Mouse (Mus musculus) ES-Bruce4 (cell line): Measurements from ENCODE around the gene Kcnq1.

Experiments
- CTCF ChIP-seq: IDR thresholded peaks from one replicate; pipeline ENCODE4 v1.8.1; 2011; ENCODE audit warnings: low read depth, low read length
- EP300 ChIP-seq: IDR thresholded peaks from 2 replicates; pipeline ENCODE4 v1.6.1; 2011; ENCODE audit warnings: low read depth, low read length; ENCODE audit not compliant: insufficient read depth
- POLR2A ChIP-seq: IDR thresholded peaks from one replicate; pipeline ENCODE4 v1.8.1; 2011; ENCODE audit warnings: low read length; ENCODE audit not compliant: insufficient read depth

GRCm38 (mm10) chr7:143286532-143287290, 180.5 kb downstream of the Kcnq1 start:
- TF ChIP-seq POLR2A, result no peak
- TF ChIP-seq CTCF, result no peak
- TF ChIP-seq EP300, result no peak
